Mouse (Mus musculus): ENCODE data around the gene Gm5788. TPM values are rescaled to one million over a fixed set of nuclear protein-coding genes. Genes with fewer than 3 reads are reported as not detected.

The Gm5788 gene
- not detected in 2 replicates for polyA plus RNA-seq (2012; rRNA removed)

DNA sequence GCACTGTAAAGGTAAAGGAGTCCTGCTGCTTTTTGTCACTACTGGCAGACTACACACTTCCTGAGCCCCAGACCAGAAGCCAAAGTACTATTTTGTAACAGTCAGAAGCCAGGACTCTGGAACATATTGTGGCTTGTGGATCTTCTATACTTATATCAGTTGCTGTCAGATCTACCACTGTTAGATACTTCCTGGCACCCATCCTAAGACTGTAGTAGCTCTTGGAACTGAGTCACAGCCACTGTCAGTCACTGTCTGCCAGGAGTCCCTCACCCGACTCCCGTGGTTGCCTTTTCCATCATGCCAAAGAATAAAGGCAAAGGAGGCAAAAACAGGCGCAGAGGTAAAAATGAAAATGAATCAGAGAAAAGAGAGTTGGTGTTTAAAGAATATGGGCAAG is at the start of gene Gm5788:
TSS of gene Gm5788 (plus strand) at position 301 of the 400 bp plus-strand sequence.

DNA sequence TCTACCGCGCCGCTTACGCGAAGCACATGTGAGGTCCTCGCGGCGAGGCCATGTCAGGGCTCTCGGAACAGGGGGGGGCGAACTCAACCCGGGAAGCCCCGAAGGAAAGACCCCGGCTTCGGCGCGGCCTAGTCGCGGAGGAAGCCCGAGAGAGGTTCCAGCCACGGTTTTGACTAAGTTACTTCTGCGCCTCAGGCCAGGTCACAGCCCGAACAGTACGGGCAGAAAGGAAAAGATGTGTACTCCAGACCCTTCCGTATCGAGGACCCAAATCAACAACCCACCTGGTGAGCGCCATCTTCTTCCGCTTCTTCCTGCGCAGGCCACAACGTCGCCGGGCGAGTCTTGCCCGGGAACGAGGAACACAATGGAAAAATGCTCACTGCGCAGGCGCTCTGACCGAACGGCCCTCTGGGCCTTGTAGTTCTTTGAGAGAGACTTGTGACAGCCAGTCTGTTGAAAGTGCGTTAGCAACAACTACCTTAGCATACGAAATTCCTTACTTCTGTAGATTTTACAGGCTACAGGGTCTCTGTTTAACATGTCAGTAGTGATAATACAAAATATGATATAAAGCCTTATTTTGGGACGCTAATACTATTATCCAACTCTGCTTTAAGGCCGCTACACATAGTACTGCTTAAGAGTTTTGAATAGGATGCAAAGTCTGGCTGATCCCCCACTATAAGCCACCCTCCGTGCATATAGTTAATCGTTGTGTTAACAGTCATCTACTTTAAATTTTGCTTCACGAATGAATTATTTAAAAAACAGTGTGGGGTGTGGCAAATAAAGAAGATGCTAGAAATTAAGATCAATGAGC is 22.3 kb upstream of the Gm5788 start, which contains the start of gene Snw1:
TSS of gene Snw1 (minus strand) at position 311 of the 823 bp plus-strand sequence.

DNA sequence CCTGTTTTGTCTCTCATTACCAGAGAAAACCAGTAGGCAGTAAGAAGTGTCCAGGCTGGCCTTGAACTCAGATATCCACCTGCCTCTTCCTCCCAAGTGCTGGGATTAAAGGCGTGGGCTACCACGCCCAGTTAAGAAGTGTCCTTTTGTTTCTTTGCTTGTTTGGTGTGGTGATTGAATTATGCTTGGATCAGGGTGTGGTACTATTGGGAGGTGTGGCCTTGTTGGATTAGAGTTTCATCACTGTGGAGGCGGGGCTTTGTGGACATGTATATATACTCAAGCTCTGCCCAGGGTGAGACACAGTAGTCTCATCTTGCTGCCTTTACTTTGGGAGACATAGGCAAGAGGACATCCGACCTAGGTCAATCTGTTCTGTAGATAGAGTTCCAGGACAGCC is 19.5 kb downstream of the Gm5788 start, which contains the start of gene Gm8300:
TSS of gene Gm8300 (plus strand) at position 301 of the 400 bp plus-strand sequence.

Other genes with a start within 250 kb of the Gm5788 start
- gene Vipas39, start 228.5 kb upstream of the Gm5788 start, polyA plus RNA-seq (2012; rRNA removed), result 7.2 and 7.7 TPM in 2 replicates
- gene Ahsa1, start 228.2 kb upstream of the Gm5788 start, polyA plus RNA-seq (2012; rRNA removed), result 125 and 137 TPM in 2 replicates
- 0.13 and 0.14 TPM in 2 replicates for gene Ism2, start 195.0 kb upstream of the Gm5788 start, polyA plus RNA-seq (2012; rRNA removed)
- 7.8 and 9.3 TPM in 2 replicates for gene Sptlc2, start 106.4 kb upstream of the Gm5788 start, polyA plus RNA-seq (2012; rRNA removed)
- gene Slirp, start 50.8 kb upstream of the Gm5788 start, polyA plus RNA-seq (2012; rRNA removed), result 41.5 and 42.0 TPM in 2 replicates
- 17.0 and 17.1 TPM in 2 replicates for gene Alkbh1, start 50.7 kb upstream of the Gm5788 start, polyA plus RNA-seq (2012; rRNA removed)
- 22.6 and 23.0 TPM in 2 replicates for gene Snw1, start 22.4 kb upstream of the Gm5788 start, polyA plus RNA-seq (2012; rRNA removed)
- gene Gm8300, start 19.6 kb downstream of the Gm5788 start, polyA plus RNA-seq (2012; rRNA removed), result not detected in 2 replicates
- gene Oog1, start 108.0 kb downstream of the Gm5788 start, polyA plus RNA-seq (2012; rRNA removed), result not detected in 2 replicates
- not detected in 2 replicates for gene Gm4027, start 124.1 kb downstream of the Gm5788 start, polyA plus RNA-seq (2012; rRNA removed)
- not detected in 2 replicates for gene Gm16381, start 149.9 kb downstream of the Gm5788 start, polyA plus RNA-seq (2012; rRNA removed)